Mouse (Mus musculus) regulatory T cell (primary cell): ENCODE measurements around the gene Reps1.
"Not testable (repeated sequence)": the region's sequence is repeated elsewhere in the genome, so short reads cannot be mapped to it uniquely, and the experiment has no call there.

Source experiments
- in situ Hi-C: fragments of 300-600 bp; cut with MboI, MseI; formaldehyde crosslinking; loops from one replicate; pipeline ENCODE4 v1.15.1; 2025; ENCODE audit warnings: high pct_unique_total_duplicates

The Reps1 gene

DNA sequence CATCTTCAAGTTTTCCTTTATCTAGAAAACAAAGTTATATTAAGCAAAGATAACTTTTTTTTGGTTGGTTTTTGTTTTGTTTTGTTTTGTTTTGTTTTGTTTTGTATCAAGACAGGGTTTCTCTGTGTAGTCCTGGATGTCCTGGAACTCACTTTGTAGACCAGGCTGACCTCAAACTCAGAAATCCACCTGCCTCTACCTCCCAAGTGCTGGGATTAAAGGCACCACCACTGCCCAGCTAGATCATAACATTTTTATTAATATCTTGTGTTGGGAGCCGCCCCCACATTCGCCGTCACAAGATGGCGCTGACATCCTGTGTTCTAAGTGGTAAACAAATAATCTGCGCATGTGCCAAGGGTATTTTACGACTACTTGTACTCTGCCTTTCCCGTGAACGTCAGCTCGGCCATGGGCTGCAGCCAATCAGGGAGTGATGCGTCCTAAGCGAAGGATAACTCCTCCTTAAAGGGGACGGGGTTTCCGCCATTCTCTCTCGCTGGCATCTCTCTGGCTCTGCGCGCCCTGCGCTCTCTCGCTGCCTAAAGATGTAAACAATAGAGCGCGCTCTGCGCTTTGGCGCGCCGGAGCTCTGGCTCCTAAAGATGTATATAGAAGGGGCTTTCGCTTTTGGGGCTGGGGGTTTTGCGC is 83.3 kb downstream of the Reps1 start:
- in situ Hi-C loops: not testable (repeated sequence)

GRCm38 (mm10) chr10:18139615-18140014 is 84.0 kb downstream of the Reps1 start:
- in situ Hi-C loops: no loop called here

- in situ Hi-C loops: no loop called here
These were observed 85.7 kb downstream of the Reps1 start for GRCm38 (mm10) chr10:18141389-18141788.

GRCm38 (mm10) chr10:18142231-18142630 is 86.6 kb downstream of the Reps1 start:
- in situ Hi-C loops: no loop called here

DNA sequence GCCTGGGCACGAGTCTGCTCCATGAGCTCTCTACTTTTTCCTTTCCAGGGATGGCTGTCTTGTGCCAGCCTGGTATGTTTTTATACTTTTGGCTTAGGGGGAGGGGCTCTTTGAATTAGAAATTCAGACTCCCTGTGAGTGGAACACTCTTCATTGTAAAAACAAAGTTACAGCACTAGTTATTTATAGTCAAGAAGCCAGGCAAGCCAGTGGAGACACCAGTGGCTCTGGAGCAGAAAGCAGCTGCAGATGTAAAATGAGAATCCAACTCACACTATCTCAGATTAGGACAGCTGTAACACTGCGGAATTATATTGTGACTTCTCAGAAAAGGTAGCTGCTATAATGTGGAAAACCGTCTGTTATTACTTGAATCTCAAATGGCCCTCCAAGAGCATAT is 91.6 kb downstream of the Reps1 start:
- in situ Hi-C loops: no loop called here

- in situ Hi-C loops: no loop called here
These were observed 106.8 kb downstream of the Reps1 start for GRCm38 (mm10) chr10:18162435-18162971.
